Comparison of ENCODE assay signal across 8 mouse cellular contexts in the genomic region with DNA sequence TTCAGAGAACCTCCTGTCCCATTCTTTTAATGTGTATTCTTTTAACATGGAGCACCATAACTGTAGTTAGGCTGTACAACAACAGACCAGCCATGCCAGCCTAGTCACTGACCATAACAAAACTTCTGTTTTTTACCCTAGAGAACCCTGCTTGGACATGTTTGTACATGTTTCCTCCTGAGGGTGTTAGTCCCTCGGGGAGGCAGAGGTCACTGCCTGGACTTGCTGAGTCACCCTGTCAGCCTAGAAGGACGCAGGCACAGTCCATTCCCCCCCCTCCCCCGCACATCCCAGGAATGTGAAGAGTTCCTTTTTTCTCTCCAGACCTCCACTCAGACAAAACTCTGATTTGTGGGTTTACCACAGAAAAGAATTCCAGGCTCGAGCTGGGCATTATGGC. TPM values are rescaled to one million over a fixed set of nuclear protein-coding genes. Genes with fewer than 3 reads are reported as not detected.
DNase-seq lines count a peak whose midpoint lies in the region; ATAC-seq lines count a peak whose summit lies in the region.

No protein-coding gene starts in this region.

- no peak overlapping the region for H3K9ac ChIP-seq in hindbrain, embryonic 16.5 days (ENCODE audit: low read depth, low read length)
- no peak overlapping the region for H3K9ac ChIP-seq in liver, embryonic 15.5 days

- no peaks in the 10 kb centered on the region for H3K27me3 ChIP-seq in hindbrain, embryonic 10.5 days (ENCODE audit: insufficient read depth, poor library complexity, severe bottlenecking)
- H3K27me3 ChIP-seq in hindbrain, embryonic 16.5 days (replicated peaks; ENCODE audit: control insufficient read depth, insufficient read depth, low read length), result no peaks in the 10 kb centered on the region
- no peaks in the 10 kb centered on the region for H3K27me3 ChIP-seq in liver, embryonic 15.5 days

- no peak overlapping the region for H3K4me3 ChIP-seq in hindbrain, embryonic 10.5 days
- H3K4me3 ChIP-seq in hindbrain, embryonic 16.5 days (ENCODE audit: low read length), result no peak overlapping the region
- no peak overlapping the region for H3K4me3 ChIP-seq in liver, embryonic 15.5 days (replicated peaks)

- DNase-seq in hindbrain, embryonic 10.5 days (ENCODE audit: low spot score), result peak; percentile 35
- DNase-seq in embryo, embryonic 11.5 days (ENCODE audit: low read depth, low spot score), result peak; percentile 39
- peak; percentile 18 for DNase-seq in heart, postnatal 25 days (ENCODE audit: low spot score)
- no peak for DNase-seq in cerebellum, postnatal 4 days (ENCODE audit: low spot score in 2 of 2)

- 16% methylated on average over 4 of the region's 4 CpGs for WGBS in hindbrain, embryonic 10.5 days
- 18% methylated on average over 4 of the region's 4 CpGs for WGBS in hindbrain, embryonic 16.5 days
- 10% methylated on average over 4 of the region's 4 CpGs for WGBS in liver, embryonic 15.5 days (ENCODE audit: insufficient replicate concordance)

- no peak overlapping the region for H3K4me2 ChIP-seq in hindbrain, embryonic 16.5 days (ENCODE audit: low read length)
- H3K4me2 ChIP-seq in liver, embryonic 15.5 days, result no peak overlapping the region

- ATAC-seq in hindbrain, embryonic 16.5 days, result no peak
- peak; percentile 42; the same call in 1 of the 2 replicates for ATAC-seq in liver, embryonic 15.5 days (ENCODE audit: insufficient read depth)
- ATAC-seq in erythroblast, adult 5-6 weeks (replicated peaks; ENCODE audit: low FRiP score, poor library complexity, severe bottlenecking), result no peak
- ATAC-seq in erythroid progenitor cell, adult 5-6 weeks (replicated peaks; ENCODE audit: low FRiP score, poor library complexity, severe bottlenecking), result no peak

- peaks cover 19% of the 10 kb centered on the region for H3K4me1 ChIP-seq in hindbrain, embryonic 10.5 days (replicated peaks)
- H3K4me1 ChIP-seq in hindbrain, embryonic 16.5 days (ENCODE audit: control insufficient read depth, insufficient read depth, low read depth, low read length), result no peaks in the 10 kb centered on the region
- H3K4me1 ChIP-seq in liver, embryonic 15.5 days (replicated peaks), result no peaks in the 10 kb centered on the region; the same call in 1 of the 2 replicates

- intact Hi-C loops in heart, postnatal 25 days (cut with DNase I), result no loop called here

- no peaks in the 10 kb centered on the region for H3K36me3 ChIP-seq in hindbrain, embryonic 10.5 days
- H3K36me3 ChIP-seq in hindbrain, embryonic 16.5 days (ENCODE audit: control insufficient read depth, insufficient read depth, low read length), result no peaks in the 10 kb centered on the region
- H3K36me3 ChIP-seq in liver, embryonic 15.5 days (replicated peaks), result no peaks in the 10 kb centered on the region

- no peak overlapping the region; the same call in 1 of the 2 replicates for H3K27ac ChIP-seq in hindbrain, embryonic 10.5 days
- H3K27ac ChIP-seq in hindbrain, embryonic 16.5 days (ENCODE audit: low read depth, low read length), result no peak overlapping the region
- H3K27ac ChIP-seq in liver, embryonic 15.5 days (replicated peaks), result no peak overlapping the region

- no peaks in the 10 kb centered on the region for H3K9me3 ChIP-seq in hindbrain, embryonic 10.5 days
- no peaks in the 10 kb centered on the region for H3K9me3 ChIP-seq in hindbrain, embryonic 16.5 days (ENCODE audit: control insufficient read depth, low read length)
- no peaks in the 10 kb centered on the region for H3K9me3 ChIP-seq in liver, embryonic 15.5 days (replicated peaks)

RNA-seq across cellular contexts. Expression of a gene that starts 7.0 kb away (rescaled TPM):
- 63.4 and 67.5 TPM in 2 replicates for polyA plus RNA-seq in hindbrain, embryonic 10.5 days (2016; fragmentation: Nextera tagmentation; extraction: Ambion mirVana)
- 40.0 and 50.1 TPM in 2 replicates for polyA plus RNA-seq in hindbrain, embryonic 16.5 days (2015; fragmentation: Nextera tagmentation; extraction: Ambion mirVana)
- total RNA-seq in heart, postnatal 25 days (2021), result 10 to 100 TPM; 49.3 to 53.1 TPM
- polyA plus RNA-seq in liver, embryonic 15.5 days (2015; fragmentation: Nextera tagmentation; extraction: Ambion mirVana), result 19.5 and 21.0 TPM in 2 replicates
- total RNA-seq in erythroblast, adult 5-6 weeks (2015; ENCODE audit: low replicate concordance), result 29.8 and 38.7 TPM in 2 replicates
- 28.7 and 41.1 TPM in 2 replicates for total RNA-seq in erythroblast, adult 5-6 weeks (2017; ENCODE audit: low replicate concordance)
- total RNA-seq in erythroid progenitor cell, adult 5-6 weeks (2015; ENCODE audit: low replicate concordance), result 82.2 and 84.7 TPM in 2 replicates
- 64.4 and 82.0 TPM in 2 replicates for total RNA-seq in erythroid progenitor cell, adult 5-6 weeks (2017; ENCODE audit: low replicate concordance)

RNA-seq across cellular contexts. Expression of a gene that starts 28.6 kb away (rescaled TPM):
- 22.0 and 22.2 TPM in 2 replicates for polyA plus RNA-seq in hindbrain, embryonic 10.5 days (2016; fragmentation: Nextera tagmentation; extraction: Ambion mirVana)
- 27.7 and 31.5 TPM in 2 replicates for polyA plus RNA-seq in hindbrain, embryonic 16.5 days (2015; fragmentation: Nextera tagmentation; extraction: Ambion mirVana)
- 1 to 10 TPM; 7.4 to 7.5 TPM for total RNA-seq in heart, postnatal 25 days (2021)
- polyA plus RNA-seq in liver, embryonic 15.5 days (2015; fragmentation: Nextera tagmentation; extraction: Ambion mirVana), result 2.3 and 3.0 TPM in 2 replicates
- 0.38 and 0.84 TPM in 2 replicates for total RNA-seq in erythroblast, adult 5-6 weeks (2015; ENCODE audit: low replicate concordance)
- 0.43 and 1.1 TPM in 2 replicates for total RNA-seq in erythroblast, adult 5-6 weeks (2017; ENCODE audit: low replicate concordance)
- 1.8 TPM in 1 of 2 replicates, not detected in the other for total RNA-seq in erythroid progenitor cell, adult 5-6 weeks (2015; ENCODE audit: low replicate concordance)
- total RNA-seq in erythroid progenitor cell, adult 5-6 weeks (2017; ENCODE audit: low replicate concordance), result 2.3 TPM in 1 of 2 replicates, not detected in the other

Comparison
In these comparisons a context has a peak if more than half of its experiments do, and no peak if none do; other contexts are left out.
1. DNase-seq: peak in hindbrain, embryonic 10.5 days (single experiment), embryo, embryonic 11.5 days (single experiment) and heart, postnatal 25 days (single experiment); none in cerebellum, postnatal 4 days (0 of 2).